Mouse (Mus musculus) regulatory T cell (primary cell): Measurements from ENCODE around the gene Olfr297.

Experiments
- in situ Hi-C: fragments of 300-600 bp; cut with MboI, MseI; formaldehyde crosslinking; loops from one replicate; pipeline ENCODE4 v1.15.1; 2025; ENCODE audit warnings: high pct_unique_total_duplicates

Gene Olfr297

DNA sequence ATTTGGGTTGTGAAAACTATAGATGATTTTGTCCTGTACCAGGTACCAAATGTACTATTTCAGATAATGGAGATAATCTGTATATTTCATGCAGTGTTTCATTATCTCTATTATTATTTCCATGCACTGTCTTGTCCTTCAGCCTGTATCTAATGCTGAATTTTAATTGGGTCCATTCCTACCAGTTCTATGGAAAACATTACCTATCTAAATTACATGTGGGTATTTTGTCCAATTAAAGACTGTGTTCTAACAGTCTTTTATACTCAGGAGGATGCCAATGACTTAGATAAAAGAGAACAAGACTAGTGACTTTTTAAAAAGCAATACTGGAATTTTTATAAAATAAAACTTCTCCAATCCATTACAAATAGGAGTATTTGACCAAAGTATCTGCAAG is at the start of gene Olfr297:
Gene Olfr297, plus strand, starts transcription at position 301 of the 400 bp plus-strand sequence.
- in situ Hi-C loops: no loop called here

- in situ Hi-C loops: no loop called here
Measured at GRCm38 (mm10) chr7:86492384-86492783, 27.4 kb upstream of the Olfr297 start, which contains the start of gene Olfr298. Gene Olfr298, minus strand, starts transcription at chr7:86492484.
